Mouse (Mus musculus) liver, embryonic 16.5 days (tissue): Measurements from ENCODE around the gene Lbh. TPM values are rescaled to one million over a fixed set of nuclear protein-coding genes. Genes with fewer than 3 reads are reported as not detected.

ENCODE experiments used
- ATAC-seq: fragments of 200-750 bp; cut with Nextera tagmentation; 2 replicates; pipeline ENCODE4 v1.8.0; 2017; ENCODE audit warnings: low read depth, mild to moderate bottlenecking, moderate number of reproducible peaks, moderate library complexity
- H3K27ac ChIP-seq: fragments of 300-500 bp; sonication (generic); 2 replicates; pipeline ENCODE4 v1.5.1; 2014; ENCODE audit warnings: mild to moderate bottlenecking, low read length
- H3K27me3 ChIP-seq: fragments of 300-500 bp; sonication (generic); 2 replicates; pipeline ENCODE4 v1.6.1; 2014; ENCODE audit warnings: low read depth, low read length, mixed read lengths; ENCODE audit not compliant: control insufficient read depth, insufficient read depth
- H3K36me3 ChIP-seq: fragments of 300-500 bp; sonication (generic); 2 replicates; pipeline ENCODE4 v1.6.1; 2014; ENCODE audit warnings: mild to moderate bottlenecking; ENCODE audit not compliant: control insufficient read depth, insufficient read depth
- H3K4me1 ChIP-seq: fragments of 300-500 bp; sonication (generic); 2 replicates; pipeline ENCODE4 v1.6.1; 2014; ENCODE audit warnings: low read depth, low read length, mixed read lengths; ENCODE audit not compliant: control insufficient read depth
- H3K4me2 ChIP-seq: fragments of 300-500 bp; sonication (generic); 2 replicates; pipeline ENCODE4 v1.6.1; 2014; ENCODE audit warnings: low read depth, low read length, mixed read lengths
- H3K4me3 ChIP-seq: fragments of 300-500 bp; sonication (generic); 2 replicates; pipeline ENCODE4 v1.5.1; 2014; ENCODE audit warnings: low read depth, mild to moderate bottlenecking, low read length
- H3K9ac ChIP-seq: fragments of 300-500 bp; sonication (generic); 2 replicates; pipeline ENCODE4 v1.6.1; 2014; ENCODE audit warnings: low read depth, low read length
- H3K9me3 ChIP-seq: fragments of 300-500 bp; sonication (generic); replicated peaks from 2 replicates; pipeline ENCODE4 v1.6.1; 2016; ENCODE audit warnings: low read length; ENCODE audit not compliant: control insufficient read depth
- WGBS: fragments of 180-500 bp; shearing (Covaris S2); extraction: QIAGEN DNeasy Blood & Tissue Kit; methylation state at CpG from one replicate; pipeline ENCODE4 v1.1.7; 2014; ENCODE audit not compliant: insufficient replicate concordance; 5-methylcytosine and 5-hydroxymethylcytosine counted together
- polyA plus RNA-seq: library from polyadenylated mRNA; unstranded; fragments of >200 nt; fragmentation: Nextera tagmentation; extraction: Ambion mirVana; gene quantifications from 2 replicates; pipeline ENCODE4 v1.2.1, GENCODE M21; 2015

The Lbh gene
- polyA plus RNA-seq, 1 experiment from 2014 or later: 0.80 TPM

GRCm38 (mm10) chr17:72907211-72907610, 10.9 kb upstream of the Lbh start:
- no peaks in the 10 kb centered on the region for H3K36me3 ChIP-seq
- no peak overlapping the region for H3K4me3 ChIP-seq
- H3K27me3 ChIP-seq: no peaks in the 10 kb centered on the region
- H3K4me2 ChIP-seq: no peak overlapping the region
- WGBS: 62% methylated on average over 9 of the region's 9 CpGs
- no peak overlapping the region for H3K9ac ChIP-seq
- H3K9me3 ChIP-seq: no peaks in the 10 kb centered on the region
- no peaks in the 10 kb centered on the region for H3K4me1 ChIP-seq
- H3K27ac ChIP-seq: no peak overlapping the region
- no peak for ATAC-seq

GRCm38 (mm10) chr17:72907777-72908176, 10.3 kb upstream of the Lbh start:
- Histone ChIP-seq H3K4me2 (no peak overlapping the region), H3K4me3 (no peak overlapping the region), H3K36me3 (no peaks in the 10 kb centered on the region), H3K27me3 (no peaks in the 10 kb centered on the region), H3K9ac (no peak overlapping the region), H3K27ac (no peak overlapping the region), H3K9me3 (no peaks in the 10 kb centered on the region), H3K4me1 (no peaks in the 10 kb centered on the region)
- WGBS: 66% methylated on average over 8 of the region's 8 CpGs
- no peak for ATAC-seq

- Histone ChIP-seq H3K9me3 (no peaks in the 10 kb centered on the region), H3K9ac (no peak overlapping the region), H3K36me3 (no peaks in the 10 kb centered on the region), H3K27ac (no peak overlapping the region), H3K27me3 (no peaks in the 10 kb centered on the region), H3K4me2 (no peak overlapping the region), H3K4me3 (no peak overlapping the region), H3K4me1 (no peaks in the 10 kb centered on the region)
- WGBS: 56% methylated on average over 3 of the region's 3 CpGs
- no peak for ATAC-seq
Observed at GRCm38 (mm10) chr17:72908561-72908960, 9.5 kb upstream of the Lbh start.

GRCm38 (mm10) chr17:72909061-72909852, 8.8 kb upstream of the Lbh start:
- ATAC-seq: no peak
- no peak overlapping the region for H3K4me2 ChIP-seq
- no peaks in the 10 kb centered on the region for H3K9me3 ChIP-seq
- no peaks in the 10 kb centered on the region for H3K4me1 ChIP-seq
- no peaks in the 10 kb centered on the region for H3K36me3 ChIP-seq
- no peak overlapping the region for H3K9ac ChIP-seq
- H3K4me3 ChIP-seq: no peak overlapping the region
- H3K27me3 ChIP-seq: no peaks in the 10 kb centered on the region
- WGBS: 66% methylated on average over 7 of the region's 7 CpGs
- no peak overlapping the region for H3K27ac ChIP-seq

- Histone ChIP-seq H3K27me3 (peaks cover 4% of the 10 kb centered on the region), H3K4me3 (no peak overlapping the region), H3K9me3 (no peaks in the 10 kb centered on the region), H3K4me2 (no peak overlapping the region), H3K4me1 (no peaks in the 10 kb centered on the region), H3K9ac (no peak overlapping the region), H3K27ac (no peak overlapping the region), H3K36me3 (no peaks in the 10 kb centered on the region)
- 56% methylated on average over 11 of the region's 11 CpGs for WGBS
- ATAC-seq: no peak
Observed at GRCm38 (mm10) chr17:72911283-72911682, 6.8 kb upstream of the Lbh start.

- Histone ChIP-seq H3K9ac (no peak overlapping the region), H3K4me2 (no peak overlapping the region), H3K27ac (no peak overlapping the region), H3K9me3 (no peaks in the 10 kb centered on the region), H3K4me3 (no peak overlapping the region), H3K4me1 (no peaks in the 10 kb centered on the region), H3K36me3 (no peaks in the 10 kb centered on the region), H3K27me3 (peaks cover 7% of the 10 kb centered on the region)
- no peak for ATAC-seq
- 57% methylated on average over 1 of the region's 1 CpGs for WGBS
Observed at GRCm38 (mm10) chr17:72911751-72912150, 6.4 kb upstream of the Lbh start.

GRCm38 (mm10) chr17:72914082-72914481, 4.0 kb upstream of the Lbh start:
- WGBS: 60% methylated on average over 2 of the region's 2 CpGs

GRCm38 (mm10) chr17:72917241-72918030, 669 bp upstream of the Lbh start:
- Histone ChIP-seq H3K4me3 (peak overlapping the region; percentile 61), H3K4me2 (peak overlapping the region; percentile 72), H3K27ac (peak overlapping the region; percentile 51; the same call in 1 of the 2 replicates), H3K27me3 (peaks cover 36% of the 10 kb centered on the region), H3K9me3 (no peaks in the 10 kb centered on the region), H3K36me3 (no peaks in the 10 kb centered on the region), H3K9ac (peak overlapping the region; percentile 62; the same call in 1 of the 2 replicates), H3K4me1 (no peaks in the 10 kb centered on the region; the same call in 1 of the 2 replicates)
- WGBS: 2% methylated on average over 37 of the region's 37 CpGs
- ATAC-seq: peak; percentile 28

More at GRCm38 (mm10) chr17:72914082-72914481, 4.0 kb upstream of the Lbh start:
- H3K9ac ChIP-seq: no peak overlapping the region
- ATAC-seq: no peak
- no peak overlapping the region for H3K4me2 ChIP-seq
- H3K36me3 ChIP-seq: no peaks in the 10 kb centered on the region
- peaks cover 28% of the 10 kb centered on the region for H3K27me3 ChIP-seq
- no peak overlapping the region for H3K27ac ChIP-seq
- no peaks in the 10 kb centered on the region for H3K9me3 ChIP-seq
- no peaks in the 10 kb centered on the region for H3K4me1 ChIP-seq
- no peak overlapping the region for H3K4me3 ChIP-seq
